Mouse (Mus musculus) forebrain, embryonic 15.5 days (tissue): ENCODE results near the gene Ifitm6. TPM values are rescaled to one million over a fixed set of nuclear protein-coding genes. Genes with fewer than 3 reads are reported as not detected.
"Not testable (repeated sequence)": the region's sequence is repeated elsewhere in the genome, so short reads cannot be mapped to it uniquely, and the experiment has no call there.

ENCODE experiments used
- ATAC-seq: fragments of 200-750 bp; cut with Nextera tagmentation; replicated peaks from 2 replicates; pipeline ENCODE4 v1.8.0; 2017; ENCODE audit warnings: mild to moderate bottlenecking, moderate TSS enrichment, moderate library complexity
- H3K27ac ChIP-seq: fragments of 300-500 bp; sonication (generic); replicated peaks from 2 replicates; pipeline ENCODE4 v1.5.1; 2015; ENCODE audit warnings: mild to moderate bottlenecking, inconsistent platforms
- H3K27me3 ChIP-seq: fragments of 300-500 bp; sonication (generic); 2 replicates; pipeline ENCODE4 v1.6.1; 2015; ENCODE audit warnings: inconsistent platforms
- H3K36me3 ChIP-seq: fragments of 300-500 bp; sonication (generic); 2 replicates; pipeline ENCODE4 v1.6.1; 2015; ENCODE audit warnings: mild to moderate bottlenecking, inconsistent platforms
- H3K4me1 ChIP-seq: fragments of 300-500 bp; sonication (generic); 2 replicates; pipeline ENCODE4 v1.6.1; 2015; ENCODE audit warnings: inconsistent platforms
- H3K4me2 ChIP-seq: fragments of 300-500 bp; sonication (generic); replicated peaks from 2 replicates; pipeline ENCODE4 v1.6.1; 2015; ENCODE audit warnings: mild to moderate bottlenecking, inconsistent platforms
- H3K4me3 ChIP-seq: fragments of 300-500 bp; sonication (generic); 2 replicates; pipeline ENCODE4 v1.5.1; 2015; ENCODE audit warnings: mild to moderate bottlenecking, inconsistent platforms
- H3K9ac ChIP-seq: fragments of 300-500 bp; sonication (generic); replicated peaks from 2 replicates; pipeline ENCODE4 v1.6.1; 2015; ENCODE audit warnings: mild to moderate bottlenecking, inconsistent platforms
- H3K9me3 ChIP-seq: fragments of 300-500 bp; sonication (generic); 2 replicates; pipeline ENCODE4 v1.6.1; 2016; ENCODE audit warnings: inconsistent platforms
- WGBS: fragments of 180-500 bp; shearing (Covaris S2); methylation state at CpG from one replicate; pipeline ENCODE4 v1.1.7; 2015; ENCODE audit warnings: mixed read lengths; 5-methylcytosine and 5-hydroxymethylcytosine counted together
- polyA plus RNA-seq: library from polyadenylated mRNA; unstranded; fragments of >200 nt; fragmentation: Nextera tagmentation; extraction: Ambion mirVana; gene quantifications from 2 replicates; pipeline ENCODE4 v1.2.1, GENCODE M21; 2015

The Ifitm6 gene
- polyA plus RNA-seq, result not detected in 2 replicates

DNA sequence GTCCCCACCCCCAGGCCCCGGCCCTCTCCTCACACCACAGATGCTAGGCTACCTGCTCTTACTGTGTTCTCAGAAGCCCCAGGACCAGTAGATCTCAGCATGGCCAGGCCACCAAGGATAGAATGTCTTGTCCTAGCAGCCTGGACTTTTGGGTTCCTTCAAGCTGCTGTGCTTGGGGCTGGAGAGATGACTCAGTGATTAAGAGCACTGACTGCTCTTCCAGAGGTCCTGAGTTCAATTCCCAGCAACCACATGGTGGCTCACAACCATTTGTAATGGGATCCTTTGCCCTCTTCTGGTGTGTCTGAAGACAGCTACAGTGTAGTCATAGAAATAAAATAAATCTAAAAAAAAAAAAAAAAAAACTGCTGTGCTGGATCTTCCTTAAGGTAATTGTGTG lies at the start of gene Ifitm6:
Gene Ifitm6 (minus strand): TSS at position 101 of the 400 bp plus-strand sequence.
- not testable (repeated sequence) for H3K27ac ChIP-seq, ATAC-seq, H3K4me3 ChIP-seq, H3K9me3 ChIP-seq, H3K4me1 ChIP-seq, H3K27me3 ChIP-seq, H3K9ac ChIP-seq, H3K36me3 ChIP-seq, H3K4me2 ChIP-seq
- 96% methylated on average over 1 of the region's 1 CpGs for WGBS

DNA sequence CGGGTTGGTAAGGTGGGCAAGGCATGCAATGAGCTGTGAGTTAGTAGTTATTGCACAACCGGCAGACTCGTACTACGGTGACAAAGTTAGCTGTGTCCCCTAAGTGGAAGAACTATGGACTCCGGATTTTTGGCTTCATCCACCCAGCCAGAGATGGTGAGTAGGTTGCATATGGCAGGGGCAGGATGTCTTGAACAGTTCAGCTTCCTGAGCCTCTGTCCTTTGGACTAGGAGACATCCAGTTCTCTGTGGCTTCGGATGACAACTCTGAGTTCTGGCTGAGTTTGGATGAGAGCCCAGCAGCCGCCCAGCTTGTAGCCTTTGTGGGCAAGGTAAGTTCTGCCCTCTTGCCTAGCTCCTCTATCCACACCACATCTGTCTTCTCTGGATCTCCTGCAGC lies 46.9 kb upstream of the Ifitm6 start:
- H3K4me2 ChIP-seq, result no peak overlapping the region
- H3K4me3 ChIP-seq, result no peak overlapping the region
- peaks cover 50% of the 10 kb centered on the region for H3K36me3 ChIP-seq
- ATAC-seq, result no peak
- no peak overlapping the region for H3K9ac ChIP-seq
- H3K9me3 ChIP-seq, result no peaks in the 10 kb centered on the region
- H3K4me1 ChIP-seq, result peaks cover 28% of the 10 kb centered on the region
- H3K27me3 ChIP-seq, result no peaks in the 10 kb centered on the region
- 89% methylated on average over 7 of the region's 7 CpGs for WGBS
- no peak overlapping the region for H3K27ac ChIP-seq

DNA sequence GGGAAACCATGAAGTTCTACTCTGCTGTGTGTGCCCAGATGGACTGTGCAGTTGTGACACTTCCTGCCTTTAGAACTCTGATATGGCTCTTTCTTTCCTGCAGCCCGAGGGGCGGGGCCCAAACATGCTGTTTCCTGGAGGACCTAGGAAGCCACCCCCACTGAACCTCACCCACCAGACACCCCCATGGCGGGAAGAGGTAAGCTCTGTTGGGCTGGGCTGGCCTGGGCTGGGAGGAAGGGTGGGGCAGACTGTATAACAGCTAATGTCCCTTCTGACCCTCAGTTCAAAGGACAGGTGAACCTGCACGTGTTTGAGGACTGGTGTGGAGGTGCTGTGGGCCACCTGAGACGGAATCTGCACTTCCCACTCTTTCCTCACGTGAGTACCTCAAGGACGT lies 46.5 kb upstream of the Ifitm6 start:
- no peak for ATAC-seq

DNA sequence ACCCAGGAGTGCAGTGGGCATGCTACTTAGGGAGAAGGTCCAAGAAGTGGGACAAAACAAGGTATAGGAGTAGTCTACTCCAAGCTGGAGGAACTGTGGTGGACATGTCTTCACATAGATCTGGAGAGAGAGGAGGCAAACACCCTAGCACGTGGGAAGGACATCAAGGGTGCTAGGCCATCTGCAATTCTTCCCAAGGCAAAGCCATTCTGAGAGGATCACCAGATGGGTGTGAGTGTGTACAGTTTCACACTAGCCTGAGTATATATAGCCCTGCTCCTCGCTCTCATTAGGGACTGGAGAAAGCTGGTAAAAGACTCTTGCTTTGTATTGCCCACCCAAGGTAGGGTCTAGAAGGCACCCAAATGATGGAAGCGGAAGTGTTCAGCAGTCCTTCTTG lies 45.6 kb upstream of the Ifitm6 start:
- no peak overlapping the region for H3K4me3 ChIP-seq
- no peak overlapping the region for H3K9ac ChIP-seq
- no peak overlapping the region for H3K27ac ChIP-seq
- H3K36me3 ChIP-seq, result peaks cover 44% of the 10 kb centered on the region
- H3K27me3 ChIP-seq, result no peaks in the 10 kb centered on the region
- no peak for ATAC-seq
- peaks cover 28% of the 10 kb centered on the region for H3K4me1 ChIP-seq
- 93% methylated on average over 3 of the region's 3 CpGs for WGBS
- H3K4me2 ChIP-seq, result no peak overlapping the region
- no peaks in the 10 kb centered on the region for H3K9me3 ChIP-seq

More for the DNA sequence above, 46.5 kb upstream of the Ifitm6 start:
- 86% methylated on average over 7 of the region's 7 CpGs for WGBS
- H3K4me1 ChIP-seq, result peaks cover 28% of the 10 kb centered on the region
- no peak overlapping the region for H3K4me3 ChIP-seq
- H3K27ac ChIP-seq, result no peak overlapping the region
- peaks cover 50% of the 10 kb centered on the region for H3K36me3 ChIP-seq
- H3K27me3 ChIP-seq, result no peaks in the 10 kb centered on the region
- H3K9me3 ChIP-seq, result no peaks in the 10 kb centered on the region
- no peak overlapping the region for H3K4me2 ChIP-seq
- H3K9ac ChIP-seq, result no peak overlapping the region

DNA sequence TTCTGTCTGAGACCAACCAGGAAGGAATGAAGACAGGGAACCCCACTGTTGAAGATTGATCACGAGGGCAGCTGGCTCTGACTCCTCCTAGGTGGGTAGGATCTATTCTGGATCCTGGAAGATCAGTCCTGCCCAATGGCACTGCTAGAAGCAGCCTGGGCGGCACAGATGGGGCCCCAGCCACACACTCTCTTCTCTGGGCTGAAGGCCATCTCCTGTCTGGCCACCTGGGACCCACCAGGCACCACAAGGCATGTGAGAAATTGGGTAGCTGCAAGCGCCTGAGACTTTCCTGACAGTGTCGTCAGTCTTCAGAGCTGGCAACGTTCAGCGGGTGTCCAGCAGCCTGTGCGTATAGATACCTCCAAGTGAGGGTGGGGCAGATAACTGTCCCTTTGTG lies 44.8 kb upstream of the Ifitm6 start:
- peaks cover 36% of the 10 kb centered on the region for H3K36me3 ChIP-seq
- peak overlapping the region; percentile 86 for H3K4me2 ChIP-seq
- 88% methylated on average over 7 of the region's 7 CpGs for WGBS
- 0 out of 2 replicates have a peak overlapping the region, but pooled peaks have one; percentile 100 for H3K9ac ChIP-seq
- no peak overlapping the region for H3K27ac ChIP-seq
- peaks cover 28% of the 10 kb centered on the region for H3K4me1 ChIP-seq
- no peaks in the 10 kb centered on the region for H3K27me3 ChIP-seq
- no peaks in the 10 kb centered on the region for H3K9me3 ChIP-seq
- H3K4me3 ChIP-seq, result 0 out of 2 replicates have a peak overlapping the region, but pooled peaks have one; percentile 2
- ATAC-seq, result no peak

DNA sequence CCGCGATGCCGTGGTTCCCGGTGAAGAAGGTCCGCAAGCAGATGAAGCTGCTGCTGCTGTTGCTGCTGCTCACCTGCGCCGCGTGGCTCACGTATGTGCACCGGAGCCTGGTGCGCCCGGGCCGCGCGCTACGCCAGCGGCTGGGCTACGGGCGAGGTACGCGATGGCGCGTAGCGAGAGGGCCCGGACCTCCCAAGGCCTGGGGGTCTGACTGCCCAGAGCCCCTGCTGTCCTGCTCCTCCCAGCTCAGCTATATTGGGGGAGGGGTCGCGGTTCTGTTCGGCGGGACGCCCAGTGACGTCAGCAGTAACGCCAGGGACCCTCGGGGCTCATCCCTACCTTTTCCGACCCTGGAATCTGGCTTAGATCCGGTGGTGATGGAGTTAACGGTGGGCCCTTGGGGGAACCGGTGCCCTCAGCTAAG lies 43.6 kb upstream of the Ifitm6 start:
- Histone ChIP-seq H3K4me2 (peak overlapping the region; percentile 86), H3K36me3 (peaks cover 26% of the 10 kb centered on the region), H3K27me3 (no peaks in the 10 kb centered on the region), H3K4me1 (peaks cover 28% of the 10 kb centered on the region), H3K9ac (peak overlapping the region; percentile 100), H3K27ac (peak overlapping the region; percentile 85), H3K4me3 (peak overlapping the region; percentile 98), H3K9me3 (no peaks in the 10 kb centered on the region)
- peak; percentile 64 for ATAC-seq
- WGBS, result under 1% methylated on average over 37 of the region's 37 CpGs

DNA sequence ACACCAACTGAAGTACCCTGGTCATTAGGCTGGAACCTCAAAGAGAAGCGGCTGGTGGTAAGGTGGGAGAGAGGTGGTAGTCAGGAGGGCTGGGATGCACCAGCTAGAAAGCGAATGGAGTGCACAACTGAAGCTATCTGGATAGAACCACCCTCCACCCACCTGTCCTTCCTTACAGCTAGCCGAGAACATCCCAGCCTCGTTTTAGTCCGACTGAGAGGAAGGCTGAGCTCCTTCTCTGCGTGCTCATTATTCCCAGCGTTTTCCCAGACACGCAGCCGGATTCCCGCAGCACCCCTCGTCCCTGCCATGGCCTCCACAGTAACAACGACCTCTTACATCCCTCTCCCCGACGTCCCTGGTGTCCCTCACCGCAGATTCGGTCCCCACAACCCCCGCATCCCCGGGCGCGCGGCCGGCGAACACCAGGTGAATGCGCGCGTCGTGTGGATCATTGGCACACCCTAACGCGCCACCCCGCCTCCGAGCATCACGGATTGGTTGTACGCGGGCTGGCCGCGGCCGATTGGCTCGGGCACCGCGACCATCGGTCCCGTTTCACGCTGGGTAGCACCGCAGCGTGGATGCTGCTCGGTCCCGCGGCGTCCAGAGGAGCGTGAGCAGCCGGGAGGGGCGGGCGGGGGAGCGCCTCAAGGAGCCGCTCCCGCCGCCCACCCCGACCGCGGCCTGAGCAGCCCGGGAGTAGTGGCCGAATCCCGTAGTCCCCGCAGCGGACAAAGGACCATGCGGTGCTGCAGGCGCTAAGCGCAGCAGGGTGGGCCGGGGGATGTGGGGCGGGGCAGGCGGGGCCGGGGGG lies 42.9 kb upstream of the Ifitm6 start, which contains the start of gene B4galnt4:
Gene B4galnt4 (plus strand): TSS at position 679 of the 817 bp plus-strand sequence.
- WGBS, result under 1% methylated on average over 71 of the region's 72 CpGs

DNA sequence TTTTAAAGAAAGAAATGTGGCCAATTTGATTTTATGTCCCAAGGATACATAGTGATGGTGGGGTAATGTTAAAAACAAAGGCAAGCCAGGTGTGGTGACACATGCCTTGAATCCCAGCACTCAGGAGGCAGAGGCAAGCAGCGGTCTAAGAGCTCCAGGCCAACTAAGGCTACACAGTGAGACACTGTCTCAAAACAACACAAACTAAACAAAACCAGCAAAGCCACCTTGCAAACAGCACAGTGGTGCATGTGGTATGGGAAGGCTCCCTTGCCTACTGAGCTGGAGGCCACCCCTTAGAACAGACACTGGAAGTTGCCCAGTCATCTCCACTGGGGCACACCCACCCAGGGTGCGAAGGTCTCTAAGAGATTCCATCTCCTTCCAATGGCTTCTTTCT lies 42.2 kb upstream of the Ifitm6 start:
- ATAC-seq, result peak; percentile 5; the same call in 1 of the 2 replicates
- Histone ChIP-seq H3K4me3 (peak overlapping the region; percentile 98), H3K36me3 (peaks cover 13% of the 10 kb centered on the region)

More for the DNA sequence above, 42.9 kb upstream of the Ifitm6 start, which contains the start of gene B4galnt4:
- Histone ChIP-seq H3K4me3 (peak within 1 kb of the TSS; percentile 98), H3K9me3 (no peaks in the 10 kb centered on the region), H3K4me2 (peak within 1 kb of the TSS; percentile 86), H3K36me3 (peaks cover 20% of the 10 kb centered on the region), H3K27me3 (no peaks in the 10 kb centered on the region), H3K4me1 (peaks cover 28% of the 10 kb centered on the region), H3K9ac (peak within 1 kb of the TSS; percentile 100), H3K27ac (peak within 1 kb of the TSS; percentile 85)
- ATAC-seq, result peak; percentile 98

DNA sequence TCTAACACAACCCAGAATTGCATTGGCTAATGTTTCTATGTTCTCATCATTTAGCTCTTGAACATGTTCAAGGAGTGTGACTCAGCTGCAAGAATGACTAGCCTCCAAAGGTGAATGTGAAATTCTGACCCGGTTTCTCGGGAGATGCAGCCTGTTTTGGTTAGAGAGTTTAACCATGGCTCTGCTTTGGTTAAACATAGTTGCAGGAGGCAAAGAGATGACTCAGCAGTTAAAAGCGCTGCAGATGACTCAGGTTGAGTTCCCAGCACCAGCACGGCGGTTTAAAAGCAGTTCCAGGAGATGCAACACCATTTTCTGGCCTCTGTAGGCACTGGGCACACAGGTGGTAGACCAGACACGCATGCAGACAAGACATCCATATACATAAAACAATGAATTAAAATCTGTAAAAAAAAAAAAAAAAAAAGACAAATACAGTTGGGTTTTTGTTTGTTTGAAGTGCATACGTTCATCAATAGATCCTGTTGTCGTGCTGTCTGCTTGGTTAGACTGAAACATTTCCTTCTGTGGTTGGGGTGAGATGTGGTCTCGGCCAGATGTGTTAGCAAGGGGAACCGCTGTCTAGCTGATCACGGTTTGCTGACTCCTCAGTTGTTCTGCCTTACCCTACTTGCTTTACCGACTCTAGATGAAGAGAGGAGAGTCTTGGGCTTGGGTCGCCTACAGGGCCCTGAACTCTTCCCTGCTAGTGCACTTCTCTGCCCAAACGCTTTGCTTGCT lies 41.0 kb upstream of the Ifitm6 start:
- H3K4me3 ChIP-seq, result no peak overlapping the region
- no peak overlapping the region for H3K27ac ChIP-seq
- ATAC-seq, result no peak
- no peaks in the 10 kb centered on the region for H3K9me3 ChIP-seq
- no peaks in the 10 kb centered on the region for H3K27me3 ChIP-seq
- 94% methylated on average over 14 of the region's 14 CpGs for WGBS
- no peak overlapping the region for H3K9ac ChIP-seq
- H3K36me3 ChIP-seq, result peaks cover 1% of the 10 kb centered on the region; the same call in 1 of the 2 replicates
- no peak overlapping the region for H3K4me2 ChIP-seq
- H3K4me1 ChIP-seq, result peaks cover 28% of the 10 kb centered on the region

More for the DNA sequence above, 42.2 kb upstream of the Ifitm6 start:
- H3K9ac ChIP-seq, result peak overlapping the region; percentile 100
- peak overlapping the region; percentile 86 for H3K4me2 ChIP-seq
- 78% methylated on average over 2 of the region's 2 CpGs for WGBS
- H3K4me1 ChIP-seq, result peaks cover 28% of the 10 kb centered on the region
- H3K9me3 ChIP-seq, result no peaks in the 10 kb centered on the region
- H3K27ac ChIP-seq, result peak overlapping the region; percentile 85
- H3K27me3 ChIP-seq, result no peaks in the 10 kb centered on the region

DNA sequence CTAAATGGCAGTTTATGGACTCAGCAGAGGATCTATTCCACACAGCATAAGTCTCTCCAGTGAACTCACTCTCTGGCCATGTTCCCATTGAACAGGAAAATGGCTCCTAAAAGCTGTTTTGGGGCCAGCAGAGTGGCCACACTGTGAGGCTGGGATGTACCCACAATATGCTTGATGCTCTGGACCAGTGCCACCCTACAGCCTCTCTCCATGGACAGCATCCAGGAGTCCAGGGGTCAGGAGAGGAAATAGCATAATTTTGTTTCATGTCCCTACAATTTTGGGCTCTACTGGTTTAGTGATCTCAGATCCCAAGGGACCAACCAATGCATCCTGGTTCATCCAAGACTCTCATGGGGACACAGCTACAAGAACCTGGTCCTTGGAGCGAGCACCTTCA lies 39.8 kb upstream of the Ifitm6 start:
- 100% methylated on average over 1 of the region's 1 CpGs for WGBS
- H3K9me3 ChIP-seq, result no peaks in the 10 kb centered on the region
- H3K4me1 ChIP-seq, result peaks cover 21% of the 10 kb centered on the region
- no peak overlapping the region for H3K9ac ChIP-seq
- H3K4me3 ChIP-seq, result no peak overlapping the region
- no peaks in the 10 kb centered on the region for H3K36me3 ChIP-seq
- no peaks in the 10 kb centered on the region for H3K27me3 ChIP-seq
- no peak for ATAC-seq
- no peak overlapping the region for H3K4me2 ChIP-seq
- no peak overlapping the region for H3K27ac ChIP-seq

DNA sequence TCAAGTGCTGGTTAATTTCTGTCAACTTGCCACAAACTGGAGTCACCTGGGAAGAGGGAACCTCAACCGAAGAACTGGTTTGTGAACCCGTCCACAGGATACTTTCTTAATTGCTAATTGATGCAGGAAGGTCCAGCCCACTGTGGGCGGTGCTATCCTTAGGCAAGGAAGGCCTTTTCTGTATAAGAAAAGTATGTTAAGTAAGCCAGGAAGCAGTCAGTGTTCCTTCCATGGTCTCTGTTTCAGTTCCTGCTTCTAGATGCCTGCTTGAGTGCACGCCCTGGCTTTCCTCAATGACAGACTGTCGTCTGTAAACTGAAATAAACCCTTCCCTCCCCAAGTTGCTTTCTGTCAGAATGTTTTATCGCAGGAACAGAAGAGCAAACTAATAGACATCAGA lies 39.3 kb upstream of the Ifitm6 start:
- Histone ChIP-seq H3K4me3 (no peak overlapping the region), H3K9me3 (no peaks in the 10 kb centered on the region), H3K9ac (no peak overlapping the region), H3K4me1 (peaks cover 16% of the 10 kb centered on the region), H3K27ac (no peak overlapping the region), H3K27me3 (no peaks in the 10 kb centered on the region), H3K4me2 (no peak overlapping the region), H3K36me3 (no peaks in the 10 kb centered on the region)
- 90% methylated on average over 6 of the region's 6 CpGs for WGBS
- ATAC-seq, result no peak

DNA sequence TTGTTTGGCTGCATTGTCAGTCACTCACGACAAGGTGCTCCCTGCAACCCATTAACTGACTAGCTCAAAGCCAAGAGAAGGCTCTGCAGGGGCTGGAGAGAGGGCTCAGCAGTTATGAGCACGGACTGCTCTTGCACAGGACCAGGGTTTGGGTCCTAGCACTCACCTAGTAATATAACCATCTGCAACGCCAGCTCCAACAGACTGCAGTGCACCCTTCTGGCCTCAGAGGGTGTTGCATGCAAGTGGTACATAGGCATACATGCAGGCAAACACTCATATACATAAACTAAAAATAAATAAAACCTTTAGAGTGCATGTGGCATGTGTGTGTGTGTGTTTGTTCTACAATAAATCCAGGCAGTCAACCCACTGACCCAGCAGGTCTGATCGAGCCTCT lies 38.1 kb upstream of the Ifitm6 start:
- Histone ChIP-seq H3K36me3 (no peaks in the 10 kb centered on the region), H3K4me3 (no peak overlapping the region), H3K27me3 (no peaks in the 10 kb centered on the region), H3K9ac (no peak overlapping the region), H3K4me1 (peaks cover 8% of the 10 kb centered on the region), H3K9me3 (no peaks in the 10 kb centered on the region), H3K27ac (no peak overlapping the region), H3K4me2 (no peak overlapping the region)
- no peak for ATAC-seq
- WGBS, result 85% methylated on average over 4 of the region's 4 CpGs
